Mouse (Mus musculus) liver, embryonic 16.5 days (tissue): ENCODE measurements around the gene Bex6. TPM values are rescaled to one million over a fixed set of nuclear protein-coding genes. Genes with fewer than 3 reads are reported as not detected.
A peak's percentile ranks its signal among the peaks of the same experiment; 100 is the strongest.

Experiments
- ATAC-seq: fragments of 200-750 bp; cut with Nextera tagmentation; 2 replicates; pipeline ENCODE4 v1.8.0; 2017; ENCODE audit warnings: low read depth, mild to moderate bottlenecking, moderate number of reproducible peaks, moderate library complexity
- H3K27ac ChIP-seq: fragments of 300-500 bp; sonication (generic); 2 replicates; pipeline ENCODE4 v1.5.1; 2014; ENCODE audit warnings: mild to moderate bottlenecking, low read length
- H3K27me3 ChIP-seq: fragments of 300-500 bp; sonication (generic); 2 replicates; pipeline ENCODE4 v1.6.1; 2014; ENCODE audit warnings: low read depth, low read length, mixed read lengths; ENCODE audit not compliant: control insufficient read depth, insufficient read depth
- H3K36me3 ChIP-seq: fragments of 300-500 bp; sonication (generic); 2 replicates; pipeline ENCODE4 v1.6.1; 2014; ENCODE audit warnings: mild to moderate bottlenecking; ENCODE audit not compliant: control insufficient read depth, insufficient read depth
- H3K4me1 ChIP-seq: fragments of 300-500 bp; sonication (generic); 2 replicates; pipeline ENCODE4 v1.6.1; 2014; ENCODE audit warnings: low read depth, low read length, mixed read lengths; ENCODE audit not compliant: control insufficient read depth
- H3K4me2 ChIP-seq: fragments of 300-500 bp; sonication (generic); 2 replicates; pipeline ENCODE4 v1.6.1; 2014; ENCODE audit warnings: low read depth, low read length, mixed read lengths
- H3K4me3 ChIP-seq: fragments of 300-500 bp; sonication (generic); 2 replicates; pipeline ENCODE4 v1.5.1; 2014; ENCODE audit warnings: low read depth, mild to moderate bottlenecking, low read length
- H3K9ac ChIP-seq: fragments of 300-500 bp; sonication (generic); 2 replicates; pipeline ENCODE4 v1.6.1; 2014; ENCODE audit warnings: low read depth, low read length
- H3K9me3 ChIP-seq: fragments of 300-500 bp; sonication (generic); replicated peaks from 2 replicates; pipeline ENCODE4 v1.6.1; 2016; ENCODE audit warnings: low read length; ENCODE audit not compliant: control insufficient read depth
- WGBS: fragments of 180-500 bp; shearing (Covaris S2); extraction: QIAGEN DNeasy Blood & Tissue Kit; methylation state at CpG from one replicate; pipeline ENCODE4 v1.1.7; 2014; ENCODE audit not compliant: insufficient replicate concordance; 5-methylcytosine and 5-hydroxymethylcytosine counted together
- polyA plus RNA-seq: library from polyadenylated mRNA; unstranded; fragments of >200 nt; fragmentation: Nextera tagmentation; extraction: Ambion mirVana; gene quantifications from 2 replicates; pipeline ENCODE4 v1.2.1, GENCODE M21; 2015

Gene Bex6
- polyA plus RNA-seq, 1 experiment from 2014 or later = 0.90 TPM

DNA sequence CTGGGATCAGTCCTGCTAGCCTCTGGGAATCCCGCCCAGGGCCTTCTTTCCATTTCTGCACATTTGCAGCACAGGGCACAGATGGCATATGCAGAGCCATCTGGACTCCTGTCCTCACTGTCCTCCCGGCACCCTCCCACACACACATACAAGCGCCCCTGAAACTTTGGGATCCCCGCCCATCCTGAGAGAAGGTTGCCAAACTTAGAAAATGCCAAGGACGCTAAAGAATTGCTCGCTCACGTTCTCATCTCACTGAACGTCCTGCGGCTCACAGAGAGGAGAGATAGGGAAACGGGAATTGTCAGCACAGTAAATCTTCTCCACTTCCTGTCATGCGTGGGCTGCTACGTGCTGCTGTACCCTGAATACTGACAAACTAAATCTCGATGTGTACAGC lies 25.2 kb upstream of the Bex6 start:
- peaks cover 8% of the 10 kb centered on the region for H3K4me1 ChIP-seq
- no peaks in the 10 kb centered on the region for H3K9me3 ChIP-seq
- no peak overlapping the region for H3K27ac ChIP-seq
- no peak overlapping the region for H3K4me2 ChIP-seq
- H3K4me3 ChIP-seq = no peak overlapping the region
- H3K36me3 ChIP-seq = peaks cover 3% of the 10 kb centered on the region
- no peak for ATAC-seq
- no peak overlapping the region for H3K9ac ChIP-seq
- WGBS = 64% methylated on average over 13 of the region's 13 CpGs
- no peaks in the 10 kb centered on the region for H3K27me3 ChIP-seq

DNA sequence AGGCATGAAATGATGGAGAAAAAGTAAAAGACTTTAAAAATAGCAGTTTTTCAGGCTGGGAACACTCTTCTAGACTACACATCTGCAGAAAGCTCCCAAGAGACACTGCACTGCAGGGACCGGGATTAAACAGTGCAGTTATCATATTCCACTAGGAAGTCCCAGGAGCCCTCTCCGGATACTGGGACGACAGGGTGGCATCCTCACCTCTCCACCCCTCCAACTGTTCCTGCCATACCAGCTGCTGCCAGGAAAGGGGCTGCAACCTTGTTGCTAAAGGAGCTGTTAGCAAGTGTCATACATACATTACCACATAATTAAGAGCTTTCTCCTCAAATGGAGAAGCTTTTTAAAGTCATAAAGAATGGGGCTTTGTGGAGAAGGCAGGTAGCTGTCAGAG lies 22.9 kb upstream of the Bex6 start:
- Histone ChIP-seq H3K27me3 (no peaks in the 10 kb centered on the region), H3K9me3 (no peaks in the 10 kb centered on the region), H3K4me1 (peaks cover 8% of the 10 kb centered on the region), H3K36me3 (peaks cover 3% of the 10 kb centered on the region), H3K27ac (no peak overlapping the region), H3K4me3 (no peak overlapping the region), H3K9ac (no peak overlapping the region), H3K4me2 (no peak overlapping the region)
- ATAC-seq = no peak
- 56% methylated on average over 3 of the region's 3 CpGs for WGBS

GRCm38 (mm10) chr16:32157369-32157768 lies 22.3 kb upstream of the Bex6 start:
- peaks cover 8% of the 10 kb centered on the region for H3K4me1 ChIP-seq
- peak; percentile 58 for ATAC-seq
- no peaks in the 10 kb centered on the region for H3K27me3 ChIP-seq
- H3K9me3 ChIP-seq = no peaks in the 10 kb centered on the region
- no peak overlapping the region for H3K4me3 ChIP-seq
- 68% methylated on average over 2 of the region's 2 CpGs for WGBS
- peaks cover 3% of the 10 kb centered on the region for H3K36me3 ChIP-seq
- H3K9ac ChIP-seq = no peak overlapping the region
- no peak overlapping the region for H3K4me2 ChIP-seq
- no peak overlapping the region for H3K27ac ChIP-seq

DNA sequence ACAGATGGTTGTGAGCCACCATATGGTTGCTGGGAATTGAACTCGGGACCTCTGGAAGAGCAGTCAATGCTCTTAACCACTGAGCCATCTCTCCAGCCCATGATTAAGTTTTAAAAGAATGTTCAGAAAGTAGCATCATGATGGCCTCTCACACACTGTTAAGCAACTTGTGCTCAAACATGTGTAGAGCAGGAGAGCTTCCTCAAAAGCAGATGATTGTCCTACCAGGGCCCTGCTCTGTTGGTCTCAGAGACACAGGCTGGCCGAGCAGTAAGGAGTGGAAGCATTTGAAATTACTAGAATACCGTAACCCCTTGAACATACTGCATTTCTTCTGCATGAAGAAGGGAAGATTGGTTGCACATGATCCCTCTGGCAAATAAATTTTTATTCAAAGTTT lies 20.7 kb upstream of the Bex6 start:
- WGBS = 78% methylated on average over 3 of the region's 3 CpGs
- Histone ChIP-seq H3K27ac (no peak overlapping the region), H3K36me3 (peaks cover 3% of the 10 kb centered on the region; the same call in 1 of the 2 replicates), H3K9me3 (no peaks in the 10 kb centered on the region), H3K4me1 (peaks cover 17% of the 10 kb centered on the region), H3K4me3 (no peak overlapping the region), H3K4me2 (no peak overlapping the region), H3K9ac (no peak overlapping the region), H3K27me3 (no peaks in the 10 kb centered on the region)
- ATAC-seq = no peak

DNA sequence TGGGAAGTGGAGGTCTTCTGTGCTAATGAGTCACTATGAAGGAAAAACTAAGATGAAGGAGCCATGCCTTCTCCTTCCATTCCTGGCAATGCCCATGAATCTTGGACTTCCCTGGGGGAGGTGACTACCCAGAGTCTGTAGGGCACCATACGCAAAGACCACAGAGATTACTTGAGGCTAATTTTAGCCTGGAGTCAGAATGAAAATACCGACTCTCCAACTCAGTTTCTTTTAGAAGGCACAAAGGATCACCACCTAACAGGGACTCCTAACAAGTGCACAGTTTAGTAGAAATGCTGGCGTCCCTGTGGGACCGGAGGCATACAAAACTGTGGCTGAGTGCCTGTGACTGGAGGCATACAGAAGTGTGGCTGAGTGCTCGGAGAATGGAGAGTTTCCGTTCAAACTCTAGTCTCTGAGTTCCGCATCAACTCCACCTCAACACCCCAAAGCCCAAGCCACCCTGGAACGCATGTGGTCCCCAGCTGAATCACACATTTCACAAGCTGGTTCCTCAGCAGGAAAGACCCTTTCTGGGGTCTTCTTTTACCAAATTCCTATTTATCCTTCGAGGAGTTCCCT lies 18.8 kb upstream of the Bex6 start:
- H3K4me2 ChIP-seq = peak overlapping the region; percentile 15; the same call in 1 of the 2 replicates
- H3K9ac ChIP-seq = no peak overlapping the region
- WGBS = 64% methylated on average over 9 of the region's 9 CpGs
- H3K27me3 ChIP-seq = no peaks in the 10 kb centered on the region
- peaks cover 3% of the 10 kb centered on the region; the same call in 1 of the 2 replicates for H3K36me3 ChIP-seq
- H3K27ac ChIP-seq = no peak overlapping the region
- ATAC-seq = no peak
- no peaks in the 10 kb centered on the region for H3K9me3 ChIP-seq
- H3K4me1 ChIP-seq = peaks cover 26% of the 10 kb centered on the region
- no peak overlapping the region for H3K4me3 ChIP-seq

- H3K27me3 ChIP-seq = no peaks in the 10 kb centered on the region
- ATAC-seq = no peak
- H3K36me3 ChIP-seq = no peaks in the 10 kb centered on the region
- 12% methylated on average over 4 of the region's 4 CpGs for WGBS
- H3K4me1 ChIP-seq = peaks cover 23% of the 10 kb centered on the region
- 0 out of 2 replicates have a peak overlapping the region, but pooled peaks have one; percentile 17 for H3K27ac ChIP-seq
- peak overlapping the region; percentile 68 for H3K9ac ChIP-seq
- peak overlapping the region; percentile 65 for H3K4me3 ChIP-seq
- no peaks in the 10 kb centered on the region for H3K9me3 ChIP-seq
- peak overlapping the region; percentile 71 for H3K4me2 ChIP-seq
Measured at GRCm38 (mm10) chr16:32163392-32163791, 16.2 kb upstream of the Bex6 start.

DNA sequence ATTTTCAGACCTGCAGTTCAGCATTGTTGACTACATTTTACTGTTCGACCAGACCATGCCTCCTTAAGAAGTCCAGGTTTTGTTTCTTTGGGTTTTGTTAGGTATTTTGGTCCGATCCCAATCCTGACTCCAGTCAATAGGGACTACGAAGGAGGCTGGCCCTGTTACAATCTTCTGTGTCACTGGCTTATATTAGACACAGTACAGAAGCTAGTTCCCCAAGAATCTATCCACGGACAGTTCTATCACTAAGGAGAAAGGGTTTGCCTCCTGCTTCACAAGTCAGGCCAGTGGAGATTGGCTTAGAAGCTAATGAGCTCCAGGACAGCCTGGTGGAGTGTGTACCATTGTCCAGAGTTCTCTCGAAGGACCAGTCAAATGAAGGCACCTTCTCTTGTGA lies 15.7 kb upstream of the Bex6 start:
- 20% methylated on average over 5 of the region's 5 CpGs for WGBS

GRCm38 (mm10) chr16:32164396-32165027 lies 15.1 kb upstream of the Bex6 start:
- peak overlapping the region; percentile 72 for H3K27ac ChIP-seq
- peak; percentile 42 for ATAC-seq
- H3K4me2 ChIP-seq = peak overlapping the region; percentile 71
- H3K4me3 ChIP-seq = peak overlapping the region; percentile 65
- H3K9ac ChIP-seq = peak overlapping the region; percentile 68
- no peaks in the 10 kb centered on the region for H3K36me3 ChIP-seq
- H3K4me1 ChIP-seq = peaks cover 23% of the 10 kb centered on the region
- H3K9me3 ChIP-seq = no peaks in the 10 kb centered on the region
- 15% methylated on average over 19 of the region's 19 CpGs for WGBS
- no peaks in the 10 kb centered on the region for H3K27me3 ChIP-seq

More for the DNA sequence above, 15.7 kb upstream of the Bex6 start:
- Histone ChIP-seq H3K4me1 (peaks cover 23% of the 10 kb centered on the region), H3K36me3 (no peaks in the 10 kb centered on the region), H3K27ac (peak overlapping the region; percentile 72), H3K4me3 (peak overlapping the region; percentile 65), H3K27me3 (no peaks in the 10 kb centered on the region), H3K9ac (peak overlapping the region; percentile 68), H3K9me3 (no peaks in the 10 kb centered on the region), H3K4me2 (peak overlapping the region; percentile 71)
- ATAC-seq = no peak

- H3K4me2 ChIP-seq = peak within 1 kb of the TSS; percentile 71
- WGBS = 1% methylated on average over 25 of the region's 25 CpGs
Measured at GRCm38 (mm10) chr16:32165281-32165821, 14.3 kb upstream of the Bex6 start, which contains the start of gene Nrros. Gene Nrros, minus strand, starts transcription at chr16:32165594.

More at GRCm38 (mm10) chr16:32165281-32165821, 14.3 kb upstream of the Bex6 start, which contains the start of gene Nrros:
- peak within 1 kb of the TSS; percentile 65 for H3K4me3 ChIP-seq
- peak within 1 kb of the TSS; percentile 68 for H3K9ac ChIP-seq
- no peaks in the 10 kb centered on the region for H3K27me3 ChIP-seq
- peak; percentile 70 for ATAC-seq
- no peaks in the 10 kb centered on the region for H3K36me3 ChIP-seq
- H3K4me1 ChIP-seq = peaks cover 23% of the 10 kb centered on the region
- H3K27ac ChIP-seq = peak within 1 kb of the TSS; percentile 72
- no peaks in the 10 kb centered on the region for H3K9me3 ChIP-seq
